Mouse (Mus musculus) layer of hippocampus, postnatal 14 days (tissue): ENCODE data around the gene Wnt8b. TPM values are rescaled to one million over a fixed set of nuclear protein-coding genes. Genes with fewer than 3 reads are reported as not detected.

ENCODE experiments used
- DNase-seq, 2 experiments: peaks; one replicate each; pipeline ENCODE4 v3.0.0; 2021 to 2022; ENCODE audit warnings: low spot score in 2 of 2, mixed read lengths in 1 of 2
- total RNA-seq, 2 experiments: library from RNA; stranded (reverse); gene quantifications; 2 replicates each; pipeline ENCODE4 v1.2.3; 2021

The Wnt8b gene
- total RNA-seq, 2 experiments from 2014 or later = 0.21 to 0.37 TPM

GRCm38 (mm10) chr19:44511451-44512231 is 18.4 kb downstream of the Wnt8b start:
- DNase-seq = peak in 1 of 2 experiments; percentile 12

DNA sequence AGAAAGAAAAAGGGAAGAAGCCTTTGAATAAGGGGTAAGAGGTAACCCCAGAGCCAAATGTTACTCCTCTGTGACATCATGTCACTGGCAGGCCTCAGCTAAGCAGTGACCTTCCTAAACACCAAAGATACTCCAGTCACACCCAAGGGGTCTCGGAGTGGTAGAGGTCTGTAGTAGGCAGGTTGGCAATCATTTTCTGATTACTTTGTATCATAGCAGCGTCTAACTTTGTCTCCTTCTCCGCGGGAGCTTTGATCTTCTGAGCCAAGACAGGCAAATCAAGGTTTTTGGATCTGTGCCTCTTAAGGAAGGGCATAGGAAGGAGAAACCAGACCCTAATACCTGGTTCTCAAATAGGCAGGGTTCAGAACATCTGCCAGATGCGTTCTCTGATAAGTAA is 19.3 kb downstream of the Wnt8b start:
- DNase-seq = no peak

- no peak for DNase-seq
These were observed 20.0 kb downstream of the Wnt8b start for GRCm38 (mm10) chr19:44513054-44513833.

GRCm38 (mm10) chr19:44513921-44514482 is 20.7 kb downstream of the Wnt8b start:
- DNase-seq = no peak

- no peak for DNase-seq
These were observed 21.5 kb downstream of the Wnt8b start for GRCm38 (mm10) chr19:44514521-44515451.

DNA sequence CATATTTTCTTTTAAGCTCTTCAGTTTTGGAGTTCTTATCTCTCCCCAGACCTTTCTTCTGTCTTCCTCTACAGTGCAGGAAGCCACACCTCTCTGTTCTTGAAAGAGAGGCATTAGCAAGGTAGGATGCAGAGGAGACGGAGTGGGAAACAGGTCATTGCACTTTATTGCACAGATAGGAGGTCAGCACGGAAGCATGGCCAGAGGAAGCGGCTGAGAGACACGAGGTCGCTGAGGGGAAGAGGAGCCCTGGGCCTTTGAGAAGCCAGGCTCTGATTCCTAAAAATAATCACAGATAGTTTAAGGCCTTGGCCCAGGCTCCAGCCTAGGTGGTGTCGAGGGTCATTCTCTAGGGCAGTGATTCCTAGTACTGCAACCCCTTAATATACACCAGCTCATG is 22.5 kb downstream of the Wnt8b start:
- no peak for DNase-seq

- DNase-seq = no peak
These were observed 24.9 kb downstream of the Wnt8b start for GRCm38 (mm10) chr19:44517996-44518768.

DNA sequence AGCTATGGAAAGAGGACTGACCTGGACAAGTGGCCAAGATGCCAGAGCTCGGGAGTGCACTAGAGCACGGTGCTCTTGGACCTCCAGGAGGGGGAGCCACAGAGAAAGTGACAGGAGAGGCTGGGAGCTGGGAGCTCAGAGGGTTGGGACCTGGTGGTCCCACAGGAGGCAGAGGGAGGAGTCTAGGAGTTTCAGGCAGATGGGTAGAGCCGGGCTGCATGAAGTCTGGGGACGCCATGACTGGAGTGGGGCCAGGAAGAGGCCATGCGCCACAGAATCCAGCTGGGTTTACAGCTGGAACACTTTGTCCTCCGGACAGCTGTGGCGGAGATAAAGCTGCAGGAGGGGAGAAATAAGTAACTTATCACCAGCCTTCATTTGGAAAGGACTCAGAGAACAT is 25.9 kb downstream of the Wnt8b start:
- no peak for DNase-seq

DNA sequence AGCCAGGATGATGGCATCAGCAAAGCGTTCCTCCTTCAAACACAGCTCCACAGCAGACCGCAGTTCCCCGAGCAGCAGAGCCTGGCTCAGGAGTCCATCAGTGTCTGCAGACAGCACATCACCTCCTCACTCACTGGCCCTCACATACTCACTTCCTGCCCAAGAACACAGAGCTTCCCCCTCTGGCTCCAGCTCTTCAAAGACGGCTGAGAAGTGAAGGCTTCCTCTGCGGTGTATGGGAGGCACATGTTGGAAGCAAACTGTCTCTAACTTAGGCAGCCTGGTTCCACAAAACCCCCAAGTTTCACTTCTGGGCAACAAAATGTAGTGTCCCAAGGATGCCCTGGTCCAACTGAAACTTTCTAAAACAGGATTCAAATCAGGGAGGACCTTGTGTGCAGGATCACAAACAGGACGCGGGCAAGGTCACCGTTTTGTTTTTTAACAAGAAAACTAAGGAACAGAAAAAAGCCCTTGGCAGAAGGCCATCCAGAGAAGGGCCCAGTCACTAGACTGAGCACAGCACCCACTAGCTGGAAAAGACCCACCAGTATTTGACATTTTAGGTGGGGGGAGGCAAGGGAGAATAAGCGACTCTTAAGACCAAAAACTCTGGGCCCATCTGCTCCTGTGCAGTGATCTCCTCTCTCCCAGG is 32.4 kb downstream of the Wnt8b start:
- DNase-seq = no peak

DNA sequence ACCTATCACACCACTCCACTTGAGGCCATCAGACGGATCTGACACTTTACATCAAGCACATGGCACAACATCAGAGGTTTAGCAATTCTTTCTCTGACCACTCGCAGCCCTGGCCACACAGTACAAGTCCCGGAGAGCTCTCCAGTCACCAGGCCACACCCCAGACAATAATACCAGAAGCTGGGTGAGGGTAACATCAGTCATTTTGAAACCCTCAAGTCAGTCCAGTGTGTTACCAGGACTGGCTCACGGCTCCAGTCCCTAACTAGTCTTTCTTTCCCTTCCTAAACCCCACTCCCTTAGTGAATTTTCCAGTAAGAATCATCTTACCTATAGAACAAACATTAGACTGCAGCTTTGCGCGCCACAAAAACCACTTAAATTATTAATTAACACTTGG is 36.7 kb downstream of the Wnt8b start:
- no peak for DNase-seq

DNA sequence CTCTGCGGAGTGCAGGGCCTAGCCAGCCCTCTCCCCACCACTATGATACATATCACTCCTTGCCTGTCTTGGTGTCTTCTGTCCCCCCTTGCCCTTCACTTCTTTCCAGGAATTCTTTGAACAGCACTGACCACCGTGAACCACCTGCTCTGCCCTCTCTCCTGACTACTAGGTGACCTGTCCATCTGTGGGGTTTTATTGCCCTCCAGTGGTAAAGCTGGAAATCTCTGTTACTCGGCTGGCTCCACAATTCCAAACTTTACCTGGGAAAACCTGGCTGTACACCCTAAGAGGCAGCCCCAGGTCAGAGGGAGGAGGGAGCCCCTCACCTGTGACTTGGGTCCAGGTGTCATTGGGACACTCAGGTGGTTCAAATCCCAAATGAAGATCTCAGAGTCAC is 42.1 kb downstream of the Wnt8b start:
- DNase-seq = no peak

GRCm38 (mm10) chr19:44537416-44537815 is 44.1 kb downstream of the Wnt8b start:
- no peak for DNase-seq

DNA sequence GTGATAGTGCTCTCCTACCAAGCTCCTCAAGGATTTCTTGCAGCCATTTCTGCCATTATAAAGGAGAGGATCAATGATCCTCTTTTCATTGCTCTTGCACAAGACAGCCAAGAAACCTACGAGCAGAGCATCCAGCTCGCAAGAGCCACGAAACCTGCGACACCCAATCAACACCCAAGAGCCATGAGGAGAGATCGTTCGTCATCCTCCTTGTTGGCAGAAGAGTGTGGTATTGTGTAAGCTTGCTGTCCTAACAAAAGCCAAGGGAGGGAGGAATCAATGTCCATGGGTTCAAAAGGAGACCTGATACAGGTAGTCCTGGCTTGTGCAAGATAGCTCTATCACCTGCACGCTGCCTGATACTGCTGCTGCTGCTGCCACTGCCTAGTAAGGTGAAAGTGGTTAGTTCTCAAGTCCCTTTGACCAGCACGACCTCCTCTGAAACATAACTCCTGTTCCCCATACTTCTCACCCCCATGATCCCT is 49.5 kb downstream of the Wnt8b start:
- no peak for DNase-seq

- no peak for DNase-seq
These were observed 51.1 kb downstream of the Wnt8b start for GRCm38 (mm10) chr19:44544372-44544771.

DNA sequence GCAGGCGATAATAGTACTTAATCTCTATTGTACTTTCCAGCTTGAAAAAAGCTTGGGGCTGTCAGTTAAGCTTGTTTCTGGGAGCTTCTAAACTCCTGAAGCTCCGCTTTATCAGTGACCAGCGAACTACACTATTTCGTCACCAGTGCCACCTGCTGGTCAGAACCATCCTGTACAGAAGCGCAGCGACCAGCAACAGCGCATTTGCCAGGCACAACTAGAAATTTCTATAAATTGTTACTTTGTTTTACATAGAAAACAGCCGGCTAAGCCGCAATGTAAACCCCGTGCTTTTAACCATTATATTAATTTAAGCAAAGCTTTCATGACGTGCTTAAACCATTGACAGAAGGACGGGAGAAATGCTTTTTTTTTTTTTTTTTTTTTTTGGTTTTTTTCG is 51.5 kb downstream of the Wnt8b start:
- peak; percentile 59 to 65 for DNase-seq

GRCm38 (mm10) chr19:44545321-44546041 is 52.2 kb downstream of the Wnt8b start, which contains the start of gene Sec31b:
Gene Sec31b, minus strand, starts transcription at chr19:44545864.
- no peak for DNase-seq

GRCm38 (mm10) chr19:44552731-44553130 is 59.5 kb downstream of the Wnt8b start, which contains the start of gene Gm20538:
Gene Gm20538, minus strand, starts transcription at chr19:44552831.
- no peak for DNase-seq

- no peak for DNase-seq
These were observed 60.0 kb downstream of the Wnt8b start for GRCm38 (mm10) chr19:44553286-44553685.

DNA sequence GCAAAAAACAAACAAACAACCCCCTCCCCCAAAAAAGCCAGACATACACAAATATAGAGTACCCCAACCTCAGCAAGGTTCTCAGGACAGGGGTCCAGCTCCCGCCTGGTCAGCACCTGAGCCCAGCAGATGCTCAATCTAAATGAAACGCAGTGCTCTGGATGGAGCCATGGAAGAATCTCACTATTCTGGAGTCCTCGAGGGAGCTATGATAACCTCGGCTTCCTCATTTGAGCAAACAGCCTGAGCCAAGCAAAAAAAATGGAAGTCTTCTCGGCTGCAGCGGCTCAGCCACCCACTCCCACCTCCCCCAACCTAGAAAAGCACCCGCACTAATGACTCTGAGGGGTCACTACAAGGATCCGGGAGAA is 61.2 kb downstream of the Wnt8b start:
- no peak for DNase-seq
